Mouse (Mus musculus) limb, embryonic 12.5 days (tissue): Measurements from ENCODE around the gene Cfap36. TPM values are rescaled to one million over a fixed set of nuclear protein-coding genes. Genes with fewer than 3 reads are reported as not detected.

Experiments used
- ATAC-seq: fragments of 200-750 bp; cut with Nextera tagmentation; 2 replicates; pipeline ENCODE4 v1.8.0; 2017; ENCODE audit warnings: low read depth, moderate TSS enrichment; ENCODE audit not compliant: insufficient number of reproducible peaks, insufficient read depth, low FRiP score, low TSS enrichment
- H3K27ac ChIP-seq: fragments of 300-500 bp; sonication (generic); 2 replicates; pipeline ENCODE4 v1.5.1; 2016; ENCODE audit warnings: mild to moderate bottlenecking, moderate library complexity
- H3K27me3 ChIP-seq: fragments of 300-500 bp; sonication (generic); 2 replicates; pipeline ENCODE4 v1.6.1; 2016; ENCODE audit warnings: mild to moderate bottlenecking, moderate library complexity
- H3K36me3 ChIP-seq: fragments of 300-500 bp; sonication (generic); 2 replicates; pipeline ENCODE4 v1.6.1; 2016; ENCODE audit warnings: mild to moderate bottlenecking, moderate library complexity
- H3K4me1 ChIP-seq: fragments of 300-500 bp; sonication (generic); replicated peaks from 2 replicates; pipeline ENCODE4 v1.6.1; 2016
- H3K4me2 ChIP-seq: fragments of 300-500 bp; sonication (generic); 2 replicates; pipeline ENCODE4 v1.6.1; 2016; ENCODE audit warnings: mild to moderate bottlenecking, moderate library complexity
- H3K4me3 ChIP-seq: fragments of 300-500 bp; sonication (generic); replicated peaks from 2 replicates; pipeline ENCODE4 v1.5.1; 2016; ENCODE audit warnings: mild to moderate bottlenecking
- H3K9ac ChIP-seq: fragments of 300-500 bp; sonication (generic); replicated peaks from 2 replicates; pipeline ENCODE4 v1.6.1; 2016; ENCODE audit warnings: mild to moderate bottlenecking, moderate library complexity
- H3K9me3 ChIP-seq: fragments of 300-500 bp; sonication (generic); 2 replicates; pipeline ENCODE4 v1.6.1; 2016; ENCODE audit warnings: mild to moderate bottlenecking, moderate library complexity
- WGBS: fragments of 180-500 bp; shearing (Covaris S2); methylation state at CpG from one replicate; pipeline ENCODE4 v1.1.7; 2016; 5-methylcytosine and 5-hydroxymethylcytosine counted together
- polyA plus RNA-seq: library from polyadenylated mRNA; unstranded; fragments of >200 nt; fragmentation: Nextera tagmentation; extraction: Ambion mirVana; gene quantifications from 2 replicates; pipeline ENCODE4 v1.2.1, GENCODE M21; 2016

The Cfap36 gene
- polyA plus RNA-seq, 1 experiment from 2014 or later: 63.2 TPM

- Histone ChIP-seq H3K36me3 (peaks cover 30% of the 10 kb centered on the region), H3K9ac (no peak overlapping the region), H3K4me1 (no peaks in the 10 kb centered on the region), H3K27ac (no peak overlapping the region), H3K9me3 (no peaks in the 10 kb centered on the region), H3K27me3 (no peaks in the 10 kb centered on the region), H3K4me2 (no peak overlapping the region), H3K4me3 (no peak overlapping the region)
- 93% methylated on average over 3 of the region's 3 CpGs for WGBS
- ATAC-seq: no peak
Measured at GRCm38 (mm10) chr11:29238551-29238950, 8.7 kb downstream of the Cfap36 start.

- H3K27me3 ChIP-seq: no peaks in the 10 kb centered on the region
- H3K4me3 ChIP-seq: no peak overlapping the region
- H3K9me3 ChIP-seq: no peaks in the 10 kb centered on the region
- H3K4me1 ChIP-seq: no peaks in the 10 kb centered on the region
- H3K4me2 ChIP-seq: no peak overlapping the region
- ATAC-seq: no peak
- H3K36me3 ChIP-seq: peaks cover 31% of the 10 kb centered on the region
- no peak overlapping the region for H3K27ac ChIP-seq
- no peak overlapping the region for H3K9ac ChIP-seq
Measured at GRCm38 (mm10) chr11:29238047-29238446, 9.2 kb downstream of the Cfap36 start.

- Histone ChIP-seq H3K4me3 (no peak overlapping the region), H3K4me2 (no peak overlapping the region), H3K9me3 (no peaks in the 10 kb centered on the region), H3K27ac (no peak overlapping the region), H3K27me3 (no peaks in the 10 kb centered on the region), H3K9ac (no peak overlapping the region), H3K4me1 (no peaks in the 10 kb centered on the region), H3K36me3 (peaks cover 30% of the 10 kb centered on the region)
- ATAC-seq: no peak
Measured at GRCm38 (mm10) chr11:29237364-29237763, 9.8 kb downstream of the Cfap36 start.

- Histone ChIP-seq H3K36me3 (peaks cover 52% of the 10 kb centered on the region), H3K9me3 (no peaks in the 10 kb centered on the region), H3K27ac (no peak overlapping the region), H3K4me1 (no peaks in the 10 kb centered on the region), H3K4me3 (no peak overlapping the region), H3K4me2 (no peak overlapping the region), H3K9ac (no peak overlapping the region), H3K27me3 (no peaks in the 10 kb centered on the region)
- 58% methylated on average over 1 of the region's 1 CpGs for WGBS
- ATAC-seq: no peak; the same call in 1 of the 2 replicates
Measured at GRCm38 (mm10) chr11:29233569-29233968, 13.6 kb downstream of the Cfap36 start.

- Histone ChIP-seq H3K4me2 (no peak overlapping the region), H3K4me3 (no peak overlapping the region), H3K36me3 (peaks cover 78% of the 10 kb centered on the region), H3K27ac (no peak overlapping the region), H3K4me1 (no peaks in the 10 kb centered on the region), H3K27me3 (no peaks in the 10 kb centered on the region), H3K9ac (no peak overlapping the region), H3K9me3 (no peaks in the 10 kb centered on the region)
- ATAC-seq: no peak
- 92% methylated on average over 2 of the region's 2 CpGs for WGBS
Measured at GRCm38 (mm10) chr11:29228957-29229356, 18.3 kb downstream of the Cfap36 start.

- Histone ChIP-seq H3K4me3 (no peak overlapping the region), H3K27me3 (no peaks in the 10 kb centered on the region), H3K9ac (no peak overlapping the region), H3K4me2 (no peak overlapping the region), H3K9me3 (no peaks in the 10 kb centered on the region), H3K27ac (no peak overlapping the region), H3K4me1 (no peaks in the 10 kb centered on the region), H3K36me3 (peaks cover 82% of the 10 kb centered on the region)
- WGBS: 95% methylated on average over 2 of the region's 2 CpGs
- no peak for ATAC-seq
Measured at GRCm38 (mm10) chr11:29224754-29225153, 22.5 kb downstream of the Cfap36 start.

GRCm38 (mm10) chr11:29222310-29222709, 24.9 kb downstream of the Cfap36 start:
- Histone ChIP-seq H3K9me3 (no peaks in the 10 kb centered on the region), H3K27ac (no peak overlapping the region), H3K9ac (no peak overlapping the region), H3K4me2 (no peak overlapping the region), H3K27me3 (no peaks in the 10 kb centered on the region), H3K4me1 (no peaks in the 10 kb centered on the region), H3K36me3 (peaks cover 77% of the 10 kb centered on the region), H3K4me3 (no peak overlapping the region)
- no peak for ATAC-seq
- WGBS: 91% methylated on average over 5 of the region's 5 CpGs

- Histone ChIP-seq H3K4me3 (no peak overlapping the region), H3K27ac (no peak overlapping the region), H3K4me1 (no peaks in the 10 kb centered on the region), H3K4me2 (no peak overlapping the region), H3K9ac (no peak overlapping the region), H3K9me3 (no peaks in the 10 kb centered on the region), H3K27me3 (no peaks in the 10 kb centered on the region), H3K36me3 (peaks cover 85% of the 10 kb centered on the region)
- ATAC-seq: no peak
Measured at GRCm38 (mm10) chr11:29219055-29219454, 28.2 kb downstream of the Cfap36 start.

- Histone ChIP-seq H3K27ac (no peak overlapping the region), H3K4me1 (no peaks in the 10 kb centered on the region), H3K9me3 (no peaks in the 10 kb centered on the region), H3K27me3 (no peaks in the 10 kb centered on the region), H3K36me3 (peaks cover 80% of the 10 kb centered on the region), H3K4me3 (no peak overlapping the region), H3K4me2 (no peak overlapping the region), H3K9ac (no peak overlapping the region)
- no peak for ATAC-seq
- WGBS: 97% methylated on average over 2 of the region's 2 CpGs
Measured at GRCm38 (mm10) chr11:29216196-29216595, 31.0 kb downstream of the Cfap36 start.

- ATAC-seq: no peak
- no peak overlapping the region for H3K27ac ChIP-seq
- H3K27me3 ChIP-seq: no peaks in the 10 kb centered on the region
- 99% methylated on average over 2 of the region's 2 CpGs for WGBS
- H3K4me3 ChIP-seq: no peak overlapping the region
- no peaks in the 10 kb centered on the region for H3K9me3 ChIP-seq
- no peak overlapping the region for H3K9ac ChIP-seq
- H3K4me2 ChIP-seq: no peak overlapping the region
- H3K4me1 ChIP-seq: no peaks in the 10 kb centered on the region
- peaks cover 46% of the 10 kb centered on the region for H3K36me3 ChIP-seq
Measured at GRCm38 (mm10) chr11:29209774-29210173, 37.4 kb downstream of the Cfap36 start.

- no peak overlapping the region for H3K27ac ChIP-seq
- no peak overlapping the region for H3K4me2 ChIP-seq
- no peak overlapping the region for H3K9ac ChIP-seq
- H3K27me3 ChIP-seq: no peaks in the 10 kb centered on the region
- WGBS: 87% methylated on average over 5 of the region's 5 CpGs
- no peaks in the 10 kb centered on the region for H3K9me3 ChIP-seq
- no peaks in the 10 kb centered on the region for H3K4me1 ChIP-seq
- ATAC-seq: no peak
- H3K36me3 ChIP-seq: peaks cover 54% of the 10 kb centered on the region
- no peak overlapping the region for H3K4me3 ChIP-seq
Measured at GRCm38 (mm10) chr11:29203653-29204052, 43.6 kb downstream of the Cfap36 start.

GRCm38 (mm10) chr11:29188981-29189380, 58.2 kb downstream of the Cfap36 start:
- 91% methylated on average over 2 of the region's 2 CpGs for WGBS
- H3K4me1 ChIP-seq: no peaks in the 10 kb centered on the region
- H3K4me2 ChIP-seq: no peak overlapping the region
- peaks cover 56% of the 10 kb centered on the region for H3K36me3 ChIP-seq
- H3K27ac ChIP-seq: no peak overlapping the region
- H3K27me3 ChIP-seq: no peaks in the 10 kb centered on the region
- ATAC-seq: no peak
- H3K9me3 ChIP-seq: no peaks in the 10 kb centered on the region
- no peak overlapping the region for H3K9ac ChIP-seq
- no peak overlapping the region for H3K4me3 ChIP-seq
